Mouse (Mus musculus) embryonic fibroblast, embryonic 13.5 days (primary cell): ENCODE data around the gene Fli1.

Experiments
- CTCF ChIP-seq: IDR thresholded peaks from 2 replicates; pipeline ENCODE4 v1.5.1; 2011; ENCODE audit warnings: mild to moderate bottlenecking, control low read depth, low read length, moderate library complexity, borderline replicate concordance; ENCODE audit not compliant: insufficient read depth
- POLR2A ChIP-seq: IDR thresholded peaks from 2 replicates; pipeline ENCODE4 v1.6.1; 2011; ENCODE audit warnings: low read depth, mild to moderate bottlenecking, control low read depth, low read length, moderate library complexity

DNA sequence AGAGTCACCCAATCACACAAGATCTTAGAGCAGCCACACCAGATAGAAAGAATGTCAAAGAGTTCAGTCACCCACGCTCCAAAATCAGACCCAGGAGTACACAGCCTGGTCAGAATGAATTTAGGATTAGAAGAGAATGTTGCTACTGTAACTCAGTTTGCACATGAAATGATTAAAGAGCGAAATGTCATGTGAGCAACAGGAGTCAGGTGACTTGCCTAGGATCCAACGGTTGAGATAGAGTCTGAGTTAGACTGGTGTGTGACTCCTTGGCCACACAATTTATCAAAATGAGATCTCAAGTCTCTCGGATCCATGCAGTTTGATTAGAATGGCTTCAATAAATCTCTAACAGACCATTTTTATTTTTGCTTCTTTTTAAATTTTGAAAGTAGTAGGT is 11.1 kb downstream of the Fli1 start:
- no peak for TF ChIP-seq CTCF
- TF ChIP-seq POLR2A: no peak
